Mouse (Mus musculus) right cerebral cortex, adult 2 months (tissue): Measurements from ENCODE around the gene Kdm6b.
A peak's percentile ranks its signal among the peaks of the same experiment; 100 is the strongest.

Source experiments
- DNase-seq, 2 experiments: peaks; one replicate each; pipeline ENCODE4 v3.0.0; 2021 to 2022; ENCODE audit warnings: low spot score in 2 of 2

The Kdm6b gene

DNA sequence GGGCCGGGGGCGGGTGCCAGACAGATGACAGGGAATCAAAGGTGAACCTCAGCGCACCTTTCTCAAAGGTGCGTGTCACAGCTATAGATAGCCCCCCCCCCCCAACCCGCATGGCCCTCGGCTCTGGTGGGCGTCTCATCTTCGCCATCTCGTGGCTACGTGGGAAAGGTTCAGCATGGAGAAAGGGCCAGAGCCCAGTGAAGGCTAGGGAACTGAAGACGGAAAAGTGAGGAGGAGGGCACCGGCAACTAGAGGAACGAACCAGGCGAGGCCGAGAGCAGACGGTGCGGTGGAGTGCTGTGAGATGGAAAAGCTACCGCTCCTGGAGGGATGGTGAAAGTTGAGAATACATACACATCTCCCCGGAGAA, 6.0 kb upstream of the Kdm6b start:
- DNase-seq: no peak

DNA sequence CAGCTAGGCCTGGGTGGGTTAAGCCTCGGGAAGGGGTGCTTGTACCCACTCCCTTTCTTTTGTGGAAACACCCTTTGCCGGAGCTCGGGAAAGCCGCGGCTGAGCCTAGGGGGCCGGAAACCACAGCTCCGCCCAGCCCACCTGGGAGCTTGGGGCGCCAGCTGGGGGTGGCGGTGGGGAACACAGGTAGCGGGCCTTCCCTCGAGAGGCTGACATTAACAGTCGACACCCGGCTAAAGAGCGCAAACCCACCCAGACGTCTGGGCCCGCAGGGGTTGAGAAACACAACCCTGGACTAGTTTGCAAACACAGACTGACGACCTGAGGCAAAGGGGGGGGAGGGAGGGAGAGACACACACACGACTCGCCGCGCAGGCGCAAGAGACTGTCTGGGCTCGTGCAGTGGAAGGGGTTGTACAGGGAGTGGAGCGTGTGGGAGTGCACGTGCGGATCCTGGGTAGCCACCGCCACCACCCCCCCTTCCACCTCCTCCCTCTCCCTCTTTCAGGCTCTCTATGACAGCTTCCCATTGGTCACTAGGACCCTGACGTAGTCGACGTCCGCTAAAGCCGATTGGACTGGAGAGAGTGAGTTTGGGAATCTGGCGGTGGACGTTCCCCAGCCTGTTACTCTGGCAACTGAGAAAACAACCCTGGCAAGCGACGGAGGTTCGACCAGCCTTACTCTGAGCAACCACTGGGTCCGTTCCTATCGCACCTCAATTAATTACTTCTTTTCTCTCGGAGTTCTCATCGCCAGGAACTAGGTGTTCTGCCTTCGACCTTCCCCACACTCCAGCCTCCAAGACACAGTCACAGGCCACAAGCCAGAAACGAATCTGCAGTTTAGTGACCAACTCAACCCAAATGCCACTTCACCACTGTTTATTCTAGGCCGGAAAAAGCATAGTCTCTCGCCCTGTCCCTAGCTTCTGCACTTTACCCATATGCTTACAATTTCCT, 5.3 kb upstream of the Kdm6b start:
- DNase-seq: peak; percentile 90 to 94

DNA sequence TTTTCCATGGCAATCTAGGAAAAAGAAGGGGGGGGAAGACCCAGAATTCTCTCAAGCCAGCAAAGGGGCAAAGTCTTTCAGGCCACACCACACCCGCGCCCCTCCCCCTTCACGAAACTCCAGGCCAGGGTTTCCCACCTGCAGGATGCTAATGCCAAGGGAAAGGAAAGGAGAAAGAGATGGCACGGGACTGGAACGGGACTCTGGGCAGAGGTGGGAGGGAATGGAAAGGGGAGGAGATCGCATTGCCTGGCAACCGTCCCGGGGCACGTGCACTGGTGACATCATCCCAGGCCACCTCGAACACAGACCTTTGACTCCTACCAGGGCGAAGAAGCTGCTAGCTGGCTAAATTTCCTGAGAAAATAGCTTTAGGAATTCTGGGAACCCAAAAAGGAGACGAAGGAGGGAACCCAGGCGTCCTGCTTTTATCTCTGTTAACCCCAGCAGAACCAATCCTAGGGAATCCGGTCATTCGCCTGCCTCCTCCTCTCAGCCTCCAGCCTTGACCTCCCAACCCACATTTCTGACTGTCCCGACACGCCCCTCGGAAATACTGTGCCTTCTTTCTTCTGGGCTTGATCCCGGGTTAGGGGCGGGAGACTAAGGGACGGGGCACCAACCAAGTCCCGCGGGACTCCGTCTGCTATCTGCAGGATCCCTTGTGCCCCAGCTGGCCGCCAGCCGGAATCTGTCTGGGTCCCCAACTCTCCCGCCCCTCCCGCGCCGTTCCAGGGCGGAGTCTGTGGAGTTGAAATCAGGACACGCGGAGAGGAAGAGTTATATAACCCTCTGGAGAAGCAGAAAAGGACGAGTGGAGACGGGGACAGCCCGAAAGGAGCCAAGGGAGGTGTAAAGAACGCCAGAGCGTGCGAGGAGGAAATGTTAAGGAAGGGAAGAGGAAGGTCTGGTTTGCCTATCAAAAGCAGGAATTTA, 4.2 kb upstream of the Kdm6b start:
- DNase-seq: peak; percentile 85 to 86

DNA sequence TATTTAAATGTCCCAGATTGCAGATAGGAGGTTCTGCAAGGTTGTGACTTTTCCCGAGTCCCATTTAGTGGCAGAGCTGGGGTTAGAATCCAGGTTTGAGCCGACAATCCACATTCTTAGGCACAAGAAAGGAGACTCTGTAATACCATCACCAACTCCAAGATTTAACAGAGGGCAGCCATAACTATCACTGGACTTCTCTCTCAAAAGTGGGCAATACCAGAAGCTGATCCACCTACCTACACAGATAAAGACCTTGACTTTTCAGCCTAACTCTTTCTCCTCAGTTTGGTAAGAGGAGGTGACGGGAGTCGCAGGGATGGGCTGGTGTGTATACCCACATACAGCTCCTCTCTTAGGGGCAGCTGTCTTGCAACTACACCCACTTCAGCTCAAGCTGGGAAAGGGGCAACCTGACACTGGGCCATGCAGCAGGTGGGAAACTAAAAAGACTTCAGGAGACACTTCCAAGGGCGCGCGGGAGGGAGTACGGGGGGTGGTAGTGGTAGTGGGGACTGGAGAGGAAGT, 3.5 kb upstream of the Kdm6b start:
- no peak for DNase-seq

DNA sequence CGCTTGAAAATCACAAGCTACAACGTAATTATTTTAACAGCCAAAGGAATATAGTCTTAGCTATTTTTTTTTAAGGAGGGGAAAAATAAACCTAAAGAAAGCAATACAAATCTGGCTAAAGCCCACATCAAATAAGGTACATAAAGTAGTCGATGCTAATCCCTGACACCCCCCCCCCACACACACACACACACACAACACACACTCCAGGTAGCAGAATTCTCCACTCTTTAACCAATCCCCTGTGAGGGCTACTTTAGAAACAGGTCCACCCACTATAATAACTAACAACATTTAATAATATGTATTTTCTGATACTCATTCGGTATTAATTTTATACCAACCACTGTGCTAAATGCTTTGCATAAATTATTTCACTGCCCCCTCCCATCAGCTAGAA, 3.0 kb upstream of the Kdm6b start:
- no peak for DNase-seq

DNA sequence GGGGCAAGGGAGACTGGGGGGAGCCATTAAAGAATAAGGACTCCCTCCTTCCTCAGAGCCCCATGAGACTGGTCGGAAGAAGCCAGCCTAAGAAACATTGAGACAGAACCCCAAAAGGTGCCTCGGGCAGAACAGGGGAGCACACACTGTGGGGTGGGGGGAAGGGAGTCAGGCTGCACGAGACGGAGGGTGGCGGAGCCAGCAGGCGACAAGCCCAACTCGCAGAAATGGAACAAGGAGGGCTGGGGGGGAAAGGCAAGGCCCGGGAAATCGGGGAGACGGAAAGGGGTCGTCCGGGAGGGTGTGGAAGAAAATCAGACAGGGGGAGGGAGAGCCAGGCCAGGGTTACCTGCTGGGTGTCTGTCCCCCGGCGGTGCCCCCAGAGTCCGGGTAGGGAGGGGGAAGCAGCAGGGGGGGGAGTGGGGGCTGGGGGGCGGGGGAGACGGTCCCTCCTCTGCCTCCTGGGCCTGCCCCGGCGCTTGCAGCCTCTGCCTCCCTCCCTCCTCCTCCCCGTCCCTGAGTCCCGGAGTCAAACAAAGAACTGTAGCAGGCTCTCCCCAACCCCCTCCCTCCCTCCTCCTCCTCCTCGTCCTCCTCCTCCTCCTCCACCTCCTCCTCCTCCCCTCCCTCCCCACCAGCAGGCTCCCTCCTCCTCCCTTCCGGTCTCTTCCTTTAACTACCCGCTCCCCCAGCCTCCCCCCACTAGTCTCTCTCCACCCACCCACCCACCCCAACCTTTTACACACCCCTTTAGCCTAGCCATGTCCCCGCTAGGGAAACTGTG, 2.4 kb upstream of the Kdm6b start:
- DNase-seq: no peak

DNA sequence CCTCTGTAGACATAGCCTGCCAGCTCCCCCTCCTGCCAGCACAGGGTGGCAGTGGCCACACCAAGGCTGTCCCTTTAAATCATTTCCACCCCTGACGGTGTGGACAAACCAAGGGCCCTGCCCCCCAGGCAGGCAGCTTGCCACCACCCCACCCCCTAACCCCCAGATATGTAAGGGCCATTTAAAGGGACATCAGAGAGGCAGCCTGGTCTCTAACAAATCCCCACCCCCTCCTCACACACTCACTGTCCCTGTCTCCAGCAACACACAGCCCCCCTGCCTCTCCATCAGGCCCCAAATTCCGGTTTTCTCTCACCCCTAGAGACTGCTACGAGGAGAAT, 1.8 kb upstream of the Kdm6b start:
- no peak for DNase-seq

DNA sequence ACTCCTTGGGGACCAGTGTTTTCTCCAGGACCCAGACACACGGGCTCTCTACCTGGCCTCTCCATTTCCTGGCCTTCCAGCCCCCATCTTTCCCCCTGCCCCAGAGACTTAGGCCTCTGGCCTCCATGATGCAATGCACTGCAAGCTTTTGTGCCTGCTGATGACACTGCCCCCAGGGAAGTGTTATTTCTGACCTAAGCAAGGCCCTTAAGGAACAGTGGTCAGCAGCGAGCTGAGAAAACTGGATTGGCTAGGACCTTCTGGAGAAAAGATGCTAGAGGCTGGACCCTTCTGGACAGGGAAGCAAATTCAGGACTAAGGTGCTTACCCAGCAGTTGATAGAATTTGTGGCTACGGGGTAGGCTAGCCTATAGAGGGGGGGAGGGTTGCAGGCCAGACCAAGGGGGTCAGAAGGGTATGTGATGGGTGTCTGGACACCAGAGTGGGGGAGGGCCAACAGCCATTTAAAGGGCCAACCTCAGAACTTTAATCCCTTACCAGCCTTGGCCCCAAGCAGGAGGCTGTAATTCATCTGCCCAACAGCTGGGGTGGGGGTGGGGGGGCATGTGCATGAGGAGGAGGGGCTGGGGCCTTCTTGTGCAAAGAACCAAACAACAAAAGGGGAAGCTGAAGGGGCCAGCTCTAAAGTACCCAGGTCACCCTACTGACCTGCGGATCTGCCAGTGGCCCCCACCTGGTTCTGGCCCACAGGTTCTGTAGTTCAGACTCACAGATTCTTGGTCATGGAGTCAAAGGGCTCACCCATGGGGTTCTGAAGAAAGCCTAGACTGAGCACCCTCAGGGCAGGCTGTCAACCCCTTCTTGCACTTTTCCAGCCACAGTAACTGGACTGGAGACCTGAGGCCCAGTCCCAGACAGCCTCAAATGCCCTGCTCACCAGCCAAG, 1.2 kb upstream of the Kdm6b start:
- DNase-seq: no peak

DNA sequence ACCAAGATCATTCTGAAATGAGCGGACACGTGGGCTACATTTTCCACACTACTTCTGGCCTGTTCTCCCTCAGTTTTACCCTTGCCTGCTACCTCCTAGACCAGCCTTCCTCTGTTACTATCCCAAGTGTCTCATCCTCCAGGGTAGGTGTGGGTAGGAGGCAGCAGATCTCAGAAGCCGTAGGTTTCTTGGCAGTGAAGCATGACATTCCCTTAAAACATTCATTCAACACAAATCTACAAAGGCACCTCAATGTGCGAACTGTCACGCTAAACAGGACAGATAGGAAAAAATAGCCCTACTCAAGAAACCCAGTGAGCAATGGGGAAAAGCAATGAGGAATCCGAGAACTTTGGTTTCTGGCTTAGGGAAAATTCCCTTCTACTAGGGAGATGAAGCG, 927 bp downstream of the Kdm6b start:
- DNase-seq: no peak

DNA sequence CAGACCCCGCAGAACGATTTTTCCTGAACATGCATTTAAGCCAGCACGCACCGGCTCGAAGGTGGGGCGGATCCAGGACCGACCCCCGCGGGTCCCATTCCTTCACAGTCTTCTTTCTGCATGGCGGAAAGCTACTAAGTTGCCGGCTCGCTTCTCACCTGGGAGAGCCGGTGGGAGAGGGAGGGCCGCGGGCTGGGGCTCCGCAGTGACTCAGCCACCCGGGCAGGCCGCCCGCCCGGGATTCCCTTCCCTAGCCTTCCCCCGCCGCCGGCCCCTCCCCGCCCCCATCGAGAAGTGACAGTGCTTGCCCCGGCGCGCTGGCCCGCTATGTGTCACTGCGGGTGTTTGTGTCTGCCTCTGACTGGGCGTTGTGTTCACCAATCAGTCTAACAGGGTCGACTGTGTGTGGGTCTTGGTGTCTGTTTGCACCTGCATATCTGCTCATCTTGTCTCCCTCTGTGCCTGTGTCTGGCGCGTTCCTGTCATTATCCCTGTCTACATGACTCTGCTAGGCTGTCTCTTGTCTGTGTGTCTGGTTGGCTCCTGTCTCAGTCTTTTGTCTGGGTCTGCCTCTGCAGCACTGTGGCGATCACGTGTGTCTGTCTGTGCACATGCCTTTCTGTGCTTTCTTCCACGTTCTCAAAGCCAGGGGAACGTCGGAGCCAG, 1.8 kb downstream of the Kdm6b start:
- DNase-seq: peak in 1 of 2 experiments; percentile 75

DNA sequence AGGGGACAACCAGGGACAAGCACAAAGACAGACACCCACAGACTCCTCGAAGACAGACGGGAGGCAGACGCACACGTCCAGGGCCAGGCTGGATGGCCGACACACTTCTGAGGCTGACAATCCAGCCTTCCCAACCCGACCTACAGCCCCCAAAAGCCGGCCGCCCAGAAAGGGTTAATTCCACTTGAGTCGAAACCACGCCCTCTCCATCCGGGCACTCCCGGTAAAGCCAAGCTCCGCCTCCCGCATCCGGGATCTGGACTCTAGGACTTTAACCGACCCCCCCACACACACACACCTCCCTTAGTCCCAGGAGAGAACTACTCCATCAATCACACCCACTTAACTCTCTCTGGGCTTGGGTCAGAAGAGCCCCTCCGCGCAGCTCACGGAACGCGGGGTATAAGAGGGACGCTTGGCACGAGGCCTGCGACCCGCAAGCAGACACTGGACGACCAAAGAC, 2.4 kb downstream of the Kdm6b start:
- DNase-seq: peak; percentile 93 to 97

DNA sequence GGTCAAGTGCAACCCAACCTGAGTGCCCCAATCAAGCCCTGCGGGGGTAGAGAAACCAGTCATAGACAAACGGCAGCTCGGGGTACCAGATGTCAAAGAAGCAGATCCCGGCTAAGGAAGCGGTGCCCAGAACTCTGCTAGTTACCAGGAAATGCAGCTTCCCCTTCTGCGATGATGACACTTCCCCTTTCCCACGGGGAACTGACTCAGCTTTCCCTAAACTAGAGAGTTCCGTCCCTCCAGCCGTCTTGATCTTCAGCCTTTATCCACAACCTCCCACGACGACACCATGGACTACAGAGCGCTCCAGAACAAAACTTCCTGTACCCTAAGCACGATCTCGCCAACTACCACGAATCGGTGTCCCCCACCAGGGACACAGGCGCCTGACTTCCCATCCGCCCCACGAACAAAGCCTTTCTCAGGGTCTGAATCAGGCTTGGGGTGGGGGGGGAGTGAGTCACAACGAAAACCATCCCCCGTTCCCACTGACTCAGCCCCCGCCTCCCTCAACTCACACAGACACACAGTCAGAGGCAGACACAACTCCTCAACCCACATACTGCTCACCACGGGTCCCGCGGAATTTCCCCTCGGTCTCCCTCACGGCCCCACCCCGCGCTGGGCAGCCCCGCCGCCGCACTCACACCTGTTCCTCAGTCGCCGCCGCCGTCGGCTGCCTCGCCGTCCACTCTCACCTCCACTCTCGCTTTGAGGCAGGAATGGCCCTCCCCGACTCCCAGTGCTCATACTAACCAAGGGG, 3.0 kb downstream of the Kdm6b start:
- peak; percentile 76 to 78 for DNase-seq

DNA sequence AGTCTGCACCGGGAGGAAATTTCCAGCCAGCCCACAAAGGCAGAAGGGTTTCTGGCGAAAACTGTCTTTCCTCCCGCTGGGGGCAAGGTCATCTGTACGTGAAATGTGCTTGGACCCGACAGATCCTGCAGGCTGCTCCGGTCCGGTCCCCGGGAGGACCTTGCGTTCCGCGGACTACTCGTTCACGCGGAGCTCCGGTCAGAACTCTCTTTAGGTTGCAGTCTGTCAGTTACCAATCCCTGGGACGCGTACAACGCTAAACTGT, 3.5 kb downstream of the Kdm6b start:
- DNase-seq: no peak

DNA sequence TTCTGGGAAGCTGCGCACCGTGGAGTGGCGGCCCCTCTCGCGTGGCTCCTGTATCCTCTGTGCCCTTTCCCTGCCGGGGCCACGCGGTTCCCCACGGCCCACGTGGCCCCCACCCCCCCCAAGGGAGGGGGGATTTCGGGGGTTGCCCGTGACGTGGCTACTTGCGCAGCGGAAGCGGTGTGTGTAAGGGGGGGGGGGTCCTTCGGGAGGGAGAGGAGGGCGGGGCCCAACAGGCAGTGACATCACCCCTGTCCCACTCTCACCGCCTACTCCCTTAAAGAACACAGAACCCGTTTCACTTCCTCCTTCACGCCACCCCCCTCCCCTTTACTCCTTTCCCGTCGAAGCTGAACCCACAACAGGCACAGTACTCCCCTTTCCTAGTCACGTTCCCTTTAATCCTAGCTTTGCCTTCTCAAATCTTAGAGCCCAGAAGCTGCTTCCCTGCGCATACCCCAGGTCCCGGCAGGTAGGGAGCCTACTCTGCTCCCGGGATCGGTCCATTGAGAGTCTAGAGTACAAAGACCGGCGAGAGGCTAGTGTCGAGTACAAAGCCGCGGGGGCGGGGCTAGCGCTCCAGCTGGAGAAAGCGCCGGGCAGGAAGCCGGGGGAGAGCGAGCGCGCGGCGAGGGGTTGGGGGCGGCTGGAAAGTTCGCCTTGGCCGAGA, 4.0 kb downstream of the Kdm6b start:
- peak; percentile 82 to 87 for DNase-seq

DNA sequence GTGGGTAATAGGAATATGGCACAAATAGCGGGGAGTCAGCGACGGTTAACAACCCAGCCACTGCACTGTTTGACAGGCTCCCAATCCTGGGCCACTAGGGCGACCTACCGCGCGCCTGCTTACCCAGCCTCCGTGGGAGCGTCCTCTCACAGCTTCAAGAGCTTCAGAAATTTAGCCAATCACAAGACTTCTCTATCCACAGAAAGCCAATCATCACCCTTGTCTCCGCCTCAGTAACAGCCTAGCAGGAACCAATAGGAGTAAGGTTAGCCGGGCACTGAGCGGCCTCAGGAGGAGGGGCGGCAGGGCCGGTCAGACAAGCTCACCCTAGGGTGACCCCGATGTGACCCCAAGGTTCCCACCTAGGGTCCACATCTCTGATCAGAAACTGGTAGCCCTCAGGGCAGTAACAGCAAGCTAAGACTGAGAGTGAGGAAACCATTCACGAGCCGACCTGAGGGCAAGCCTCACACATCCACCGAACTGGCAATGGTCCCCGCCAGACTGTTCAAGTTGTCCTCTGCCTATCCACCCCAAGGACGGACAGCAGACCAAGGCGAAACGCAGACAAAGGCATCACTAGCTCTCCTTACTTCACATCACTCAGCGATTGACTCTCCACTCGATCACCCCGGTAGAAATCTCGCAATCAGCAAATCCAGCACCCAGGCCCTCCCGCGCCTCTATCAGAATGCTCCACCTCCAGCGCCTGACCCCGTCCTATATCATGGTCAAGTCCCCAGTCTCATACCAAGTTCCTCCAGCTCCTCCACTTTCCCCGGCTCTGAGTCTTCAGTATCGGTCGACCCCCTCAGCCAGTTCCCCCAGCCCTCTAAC, 4.7 kb downstream of the Kdm6b start:
- DNase-seq: peak; percentile 84

DNA sequence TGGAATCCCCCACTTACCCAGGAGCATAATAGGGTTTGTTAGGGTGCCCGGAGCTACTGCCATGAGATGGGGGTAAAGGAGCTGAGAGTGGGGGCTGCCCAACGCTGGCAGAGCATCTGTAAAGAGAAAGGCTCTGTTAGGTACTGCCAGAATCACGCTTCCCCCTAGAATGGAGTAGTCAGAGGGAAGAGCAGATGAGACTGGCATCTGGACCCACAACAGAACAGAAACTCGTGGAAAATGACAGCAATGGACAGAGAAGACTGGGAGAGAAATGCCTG, 5.8 kb downstream of the Kdm6b start:
- DNase-seq: no peak

DNA sequence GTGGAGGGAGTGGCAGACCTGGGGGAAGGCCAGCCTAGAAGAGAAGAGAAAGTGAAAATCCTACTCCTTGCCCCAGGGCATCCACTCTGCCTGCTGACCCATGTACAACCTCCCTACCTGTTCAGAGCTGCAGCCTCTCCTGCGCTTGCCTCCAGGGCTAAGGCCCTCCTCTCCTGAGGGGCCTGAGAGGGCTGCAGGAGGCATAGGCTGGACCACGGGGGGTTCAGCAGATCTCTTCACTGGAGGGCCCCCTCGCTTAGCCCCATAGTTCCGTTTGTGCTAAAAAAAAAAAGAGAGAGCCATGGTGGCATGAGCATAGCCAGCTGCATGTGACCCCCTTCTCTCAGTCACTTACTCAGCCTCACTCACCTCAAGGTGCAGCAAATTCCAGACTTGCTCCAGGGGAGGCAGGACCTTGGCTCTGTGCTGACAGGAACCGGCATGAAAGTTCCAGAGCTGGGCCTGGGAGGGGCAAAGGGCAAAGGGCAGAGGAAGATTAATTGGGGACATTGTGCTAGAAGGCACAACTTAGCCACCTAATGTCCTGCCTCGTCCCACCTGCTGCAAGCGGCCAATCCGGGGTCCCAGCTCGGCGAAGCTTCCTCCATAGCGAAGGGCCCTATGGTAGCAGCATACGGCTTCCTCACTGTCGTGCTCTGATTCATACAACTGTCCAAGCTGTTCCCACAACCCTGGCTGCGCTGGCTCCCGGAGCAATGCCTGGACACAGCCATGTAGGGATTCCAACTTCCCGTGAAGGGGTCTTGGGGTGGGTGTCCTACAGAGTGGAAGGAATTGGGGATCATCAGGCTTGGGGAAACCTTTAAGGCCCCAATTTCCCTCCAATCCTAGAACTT, 6.4 kb downstream of the Kdm6b start:
- DNase-seq: no peak
